Mouse (Mus musculus): Measurements from ENCODE around the gene Ypel3.

The Ypel3 gene

DNA sequence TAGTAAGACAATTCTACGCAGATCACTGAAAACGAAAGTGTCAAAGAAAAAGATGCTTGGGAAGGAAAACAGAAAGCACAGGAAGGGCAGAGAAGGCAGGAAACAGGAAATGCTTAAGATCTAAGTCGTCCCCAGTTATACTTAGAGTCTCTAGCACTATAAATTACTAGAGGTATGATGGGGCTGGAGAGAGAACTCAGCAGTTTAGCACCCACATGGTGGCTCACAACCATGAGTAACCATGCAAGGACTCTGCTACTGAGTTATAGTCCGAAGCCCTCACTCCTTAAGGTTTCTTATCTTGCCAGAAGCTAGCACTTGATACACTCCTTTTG lies 17.5 kb downstream of the Ypel3 start:
- DNase-seq: no peak

GRCm38 (mm10) chr7:126795387-126796317 lies 18.9 kb downstream of the Ypel3 start:
- DNase-seq: peak; percentile 54

DNA sequence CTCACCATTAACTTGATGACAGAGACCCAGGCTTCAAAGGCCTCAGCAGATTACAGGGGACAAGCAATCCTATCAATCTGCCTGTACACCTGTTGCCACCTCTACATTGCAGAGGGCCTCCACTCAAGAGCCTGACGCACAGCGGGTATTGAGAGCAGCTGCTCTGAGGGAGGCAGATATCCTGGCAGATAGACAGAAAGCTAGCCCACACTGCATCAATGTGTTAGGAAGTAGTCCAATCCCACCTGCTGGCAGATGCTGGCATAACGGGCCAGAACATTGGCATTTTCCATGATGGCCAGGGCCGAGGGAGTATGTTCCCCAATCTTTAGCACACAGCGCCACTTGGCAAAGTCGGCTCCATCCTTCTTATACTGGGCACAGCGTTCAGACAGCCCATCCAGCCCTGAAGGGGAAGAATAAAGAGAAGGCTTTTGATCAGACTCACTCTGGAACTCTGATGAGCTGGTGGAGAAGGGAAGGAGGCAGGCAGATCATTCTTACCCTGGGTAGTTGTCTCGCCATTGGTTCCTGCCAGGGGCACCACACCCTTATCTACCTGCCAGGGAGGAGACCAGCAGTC lies 19.7 kb downstream of the Ypel3 start:
- DNase-seq: peak; percentile 76

- DNase-seq: peak; percentile 30
Observed at GRCm38 (mm10) chr7:126797411-126798126, 20.8 kb downstream of the Ypel3 start, which contains the start of gene Fam57b. TSS of gene Fam57b (plus strand) at chr7:126797668.

DNA sequence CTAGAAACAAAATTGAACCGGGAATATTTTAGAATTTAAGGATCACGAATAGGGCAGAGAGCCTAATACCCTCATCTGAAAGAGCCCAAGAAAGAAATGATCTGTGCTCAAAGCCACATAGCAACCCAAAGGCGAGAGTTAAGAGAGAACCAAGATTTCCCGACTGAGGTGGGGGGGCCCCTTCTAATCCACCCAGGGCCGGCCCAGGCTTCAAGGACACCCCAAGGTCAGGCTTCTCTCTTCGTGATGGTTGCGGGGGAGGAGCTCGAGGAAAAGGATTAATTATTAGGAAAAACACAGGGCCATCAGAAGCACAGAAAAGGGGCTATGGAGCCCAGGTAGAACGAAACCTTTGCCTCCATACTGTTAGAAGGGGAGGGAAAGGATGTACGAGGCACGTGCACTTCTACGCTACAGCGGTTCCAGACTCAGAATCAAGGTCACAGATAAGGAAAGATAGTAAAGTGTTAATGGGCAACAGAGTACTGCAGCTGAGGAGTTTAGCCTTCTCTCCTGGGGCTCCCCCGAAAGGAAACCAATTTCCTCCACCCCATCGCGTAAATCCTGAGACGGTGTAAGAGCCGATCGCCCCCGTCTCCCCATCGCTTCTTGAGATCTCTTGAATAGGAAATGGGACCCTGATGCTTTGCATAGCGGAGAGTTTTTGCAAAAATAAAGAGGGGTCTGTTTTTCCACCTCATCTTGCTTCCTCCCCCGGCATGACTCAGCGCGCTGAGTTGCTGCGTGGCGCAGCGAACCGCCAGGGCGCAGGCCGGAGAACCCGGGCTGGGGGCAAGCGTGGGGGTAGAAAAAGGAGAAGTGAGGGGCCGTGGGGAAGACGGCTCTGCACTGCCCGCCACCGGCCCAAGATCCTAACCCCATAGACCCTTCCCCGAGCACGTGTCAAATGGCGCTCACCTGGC lies 21.6 kb downstream of the Ypel3 start:
- peak; percentile 75 for DNase-seq

- DNase-seq: peak; percentile 96
Observed at GRCm38 (mm10) chr7:126799050-126799467, 22.3 kb downstream of the Ypel3 start.

DNA sequence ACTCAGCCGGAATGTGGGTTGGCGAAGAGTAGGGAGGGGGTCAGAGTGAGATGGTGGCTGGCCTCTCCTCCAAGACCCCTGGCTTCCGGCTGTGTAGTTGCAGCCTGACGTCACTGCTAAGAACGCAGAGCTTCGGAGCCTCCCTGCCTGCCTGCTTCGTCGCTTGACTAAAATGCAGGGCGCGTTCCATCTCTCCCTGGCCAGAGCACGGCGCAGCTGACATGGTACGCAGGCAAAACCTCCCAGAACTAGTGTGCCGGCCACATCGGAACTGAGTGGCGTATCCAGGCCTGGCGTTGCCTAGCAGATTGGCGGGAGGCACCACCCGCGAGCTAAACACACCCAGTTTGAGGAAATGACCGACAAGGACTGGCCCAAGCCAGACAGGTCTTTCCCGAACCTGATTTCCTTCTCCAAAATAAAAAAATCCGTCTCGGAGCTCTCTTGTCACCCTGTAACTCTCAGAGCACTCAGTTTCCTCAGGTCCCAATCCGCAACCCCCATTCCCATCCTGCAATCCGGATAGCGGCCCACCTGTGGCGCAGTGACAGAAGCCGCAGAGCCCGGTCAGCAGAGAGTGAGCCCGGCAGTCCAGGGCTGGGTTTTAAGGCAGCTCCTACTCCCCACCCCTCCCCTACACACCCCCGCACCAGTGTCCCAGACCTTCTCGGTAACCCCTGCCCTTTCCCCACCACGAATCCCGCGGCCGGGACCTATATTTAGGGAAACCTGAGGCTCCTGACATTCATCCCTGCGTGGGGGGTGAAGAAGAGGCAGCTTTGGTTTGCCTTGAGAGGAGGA lies 22.9 kb downstream of the Ypel3 start:
- peak; percentile 51 for DNase-seq

DNA sequence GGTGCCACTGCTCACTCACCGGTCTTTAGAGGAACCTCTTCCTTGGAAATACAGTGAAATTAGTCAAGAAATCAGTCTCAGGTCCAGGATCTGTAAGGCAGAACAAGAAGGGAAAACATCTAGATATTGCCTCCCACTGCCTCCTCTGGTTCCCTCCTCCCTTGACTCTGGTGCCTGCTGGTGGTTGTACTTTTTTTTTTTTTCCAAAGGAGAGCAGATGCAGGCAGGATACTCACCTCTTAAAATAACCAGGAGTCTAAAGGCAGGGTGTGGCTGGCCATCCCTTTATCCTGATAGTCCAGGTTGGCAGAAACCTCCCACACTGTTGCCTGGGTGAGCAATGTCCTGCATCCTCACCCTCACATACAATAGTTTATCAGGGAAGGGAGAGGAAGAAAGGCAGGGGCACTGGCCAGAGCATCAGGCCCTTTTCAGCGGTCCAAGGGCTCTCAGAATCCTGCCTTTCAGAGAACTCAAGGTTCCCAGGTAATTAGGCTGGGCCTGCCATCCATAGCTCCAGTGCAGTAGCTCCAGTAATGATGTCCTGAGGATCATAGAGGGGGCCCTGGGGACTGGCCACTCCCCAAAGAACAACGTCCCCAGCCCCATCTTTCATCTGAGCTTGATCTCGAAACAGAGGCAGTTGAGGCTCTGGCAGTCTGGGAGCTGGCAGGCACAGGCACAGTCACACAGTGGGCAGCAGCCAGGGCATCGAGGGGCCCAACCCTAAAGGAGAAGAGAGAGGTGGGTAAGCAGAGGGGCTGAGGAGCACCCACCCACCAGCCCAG lies 23.7 kb downstream of the Ypel3 start:
- DNase-seq: no peak

GRCm38 (mm10) chr7:126801057-126801422 lies 24.3 kb downstream of the Ypel3 start:
- no peak for DNase-seq

- no peak for DNase-seq
Observed at GRCm38 (mm10) chr7:126802134-126802889, 25.6 kb downstream of the Ypel3 start.

GRCm38 (mm10) chr7:126803181-126803580 lies 26.4 kb downstream of the Ypel3 start:
- no peak for DNase-seq

- no peak for DNase-seq
Observed at GRCm38 (mm10) chr7:126803751-126804150, 27.0 kb downstream of the Ypel3 start.

DNA sequence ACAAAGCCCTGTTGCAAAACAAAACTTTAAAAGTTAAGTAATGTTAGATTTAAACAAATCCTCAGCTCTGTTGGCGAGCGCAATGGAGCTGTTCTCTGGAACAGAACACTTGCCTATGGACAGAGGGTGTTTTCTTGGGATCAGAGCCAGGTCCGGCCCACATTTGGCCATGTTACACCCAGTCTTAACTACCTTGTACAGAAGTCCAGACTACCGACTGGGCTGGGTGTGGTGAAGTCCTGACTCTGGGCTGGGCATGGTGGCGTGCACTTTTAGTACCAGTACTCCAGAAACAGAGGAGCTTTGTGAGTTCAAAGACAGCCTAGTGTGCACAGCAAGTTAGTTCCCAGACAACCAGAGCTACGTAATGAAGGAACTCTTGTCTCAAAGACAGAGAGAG lies 30.2 kb downstream of the Ypel3 start:
- DNase-seq: no peak

DNA sequence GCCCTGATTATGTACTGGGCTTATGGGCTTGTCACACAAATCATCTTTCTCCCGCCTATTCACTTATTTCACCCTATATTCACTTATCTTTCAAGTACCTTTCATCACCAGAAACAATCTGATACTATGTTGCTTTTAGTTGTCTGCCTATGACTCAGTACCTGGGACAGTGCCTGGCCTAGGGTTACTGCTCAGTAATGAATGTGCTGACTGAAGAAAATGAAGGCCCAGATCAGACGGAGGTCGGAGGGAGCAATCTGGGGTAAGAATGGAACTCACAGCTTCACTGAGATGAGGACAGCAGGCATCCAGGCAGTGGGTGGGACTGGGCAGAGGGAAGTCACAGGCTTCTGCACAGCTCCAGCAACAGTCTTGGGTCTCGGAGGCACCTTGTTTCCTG lies 30.6 kb downstream of the Ypel3 start:
- DNase-seq: no peak

- peak; percentile 61 for DNase-seq
Observed at GRCm38 (mm10) chr7:126808703-126809455, 32.1 kb downstream of the Ypel3 start.

GRCm38 (mm10) chr7:126809723-126810369 lies 33.1 kb downstream of the Ypel3 start:
- DNase-seq: no peak

GRCm38 (mm10) chr7:126815726-126816222 lies 39.0 kb downstream of the Ypel3 start:
- no peak for DNase-seq

DNA sequence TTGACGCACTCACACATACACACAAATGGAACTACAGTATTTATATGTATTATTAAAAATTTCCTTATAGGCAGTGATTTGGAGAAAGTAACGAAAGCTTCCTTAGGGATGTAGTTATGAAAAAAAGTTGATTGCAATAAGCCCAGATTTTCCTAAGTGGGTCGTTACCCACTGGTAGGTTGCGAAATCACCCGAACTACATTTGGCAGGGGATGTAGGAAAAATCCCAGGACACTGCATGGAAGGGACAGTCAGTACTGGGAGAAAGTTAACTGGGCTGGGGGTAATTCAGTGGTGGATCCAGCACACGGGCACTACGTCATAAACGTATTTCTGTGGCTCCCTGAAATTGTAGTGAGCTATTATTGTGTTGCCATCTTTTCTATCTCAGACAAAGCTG lies 39.7 kb downstream of the Ypel3 start:
- DNase-seq: no peak

DNA sequence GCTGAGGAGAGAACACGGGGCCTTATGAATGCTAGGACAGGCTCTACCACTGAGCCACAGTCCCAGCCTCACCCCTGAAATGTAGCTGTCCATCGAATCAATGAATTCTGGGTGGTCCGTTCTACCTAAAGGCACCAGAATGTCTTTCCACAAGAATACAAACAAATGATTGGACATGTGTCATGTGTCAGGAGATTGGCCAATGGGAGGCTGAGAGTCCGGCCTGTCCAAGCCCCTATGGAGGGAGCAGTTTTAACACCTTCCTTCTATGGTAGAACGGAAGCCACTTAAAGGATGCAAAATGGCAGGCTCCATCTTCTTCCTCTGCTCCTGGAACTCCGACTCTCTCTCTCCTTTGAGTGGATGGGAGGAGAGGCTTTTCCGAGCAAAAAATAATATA lies 40.8 kb downstream of the Ypel3 start:
- DNase-seq: no peak
